Mouse (Mus musculus) liver, embryonic 15.5 days (tissue): ENCODE data around the gene Eml2. TPM values are rescaled to one million over a fixed set of nuclear protein-coding genes. Genes with fewer than 3 reads are reported as not detected.

Source experiments
- ATAC-seq: fragments of 200-750 bp; cut with Nextera tagmentation; 2 replicates; pipeline ENCODE4 v1.8.0; 2017; ENCODE audit warnings: moderate number of reproducible peaks, mild to moderate bottlenecking, moderate library complexity; ENCODE audit not compliant: insufficient read depth
- H3K27ac ChIP-seq: fragments of 300-500 bp; sonication (generic); replicated peaks from 2 replicates; pipeline ENCODE4 v1.5.1; 2015; ENCODE audit warnings: mild to moderate bottlenecking, inconsistent platforms
- H3K27me3 ChIP-seq: fragments of 300-500 bp; sonication (generic); 2 replicates; pipeline ENCODE4 v1.6.1; 2015; ENCODE audit warnings: mild to moderate bottlenecking, inconsistent platforms
- H3K36me3 ChIP-seq: fragments of 300-500 bp; sonication (generic); replicated peaks from 2 replicates; pipeline ENCODE4 v1.6.1; 2015; ENCODE audit warnings: moderate library complexity, mild to moderate bottlenecking, inconsistent platforms
- H3K4me1 ChIP-seq: fragments of 300-500 bp; sonication (generic); replicated peaks from 2 replicates; pipeline ENCODE4 v1.6.1; 2015; ENCODE audit warnings: inconsistent platforms
- H3K4me2 ChIP-seq: fragments of 300-500 bp; sonication (generic); 2 replicates; pipeline ENCODE4 v1.6.1; 2015; ENCODE audit warnings: moderate library complexity, mild to moderate bottlenecking, inconsistent platforms
- H3K4me3 ChIP-seq: fragments of 300-500 bp; sonication (generic); replicated peaks from 2 replicates; pipeline ENCODE4 v1.5.1; 2015; ENCODE audit warnings: mild to moderate bottlenecking, inconsistent platforms
- H3K9ac ChIP-seq: fragments of 300-500 bp; sonication (generic); 2 replicates; pipeline ENCODE4 v1.6.1; 2015; ENCODE audit warnings: moderate library complexity, mild to moderate bottlenecking, inconsistent platforms
- H3K9me3 ChIP-seq: fragments of 300-500 bp; sonication (generic); replicated peaks from 2 replicates; pipeline ENCODE4 v1.6.1; 2016; ENCODE audit warnings: inconsistent platforms
- WGBS: fragments of 180-500 bp; shearing (Covaris S2); methylation state at CpG from one replicate; pipeline ENCODE4 v1.1.7; 2015; ENCODE audit warnings: mixed read lengths; ENCODE audit not compliant: insufficient replicate concordance; 5-methylcytosine and 5-hydroxymethylcytosine counted together
- polyA plus RNA-seq: library from polyadenylated mRNA; unstranded; fragments of >200 nt; fragmentation: Nextera tagmentation; extraction: Ambion mirVana; gene quantifications from 2 replicates; pipeline ENCODE4 v1.2.1, GENCODE M21; 2015

The Eml2 gene
- polyA plus RNA-seq: 3.9 and 4.2 TPM in 2 replicates

DNA sequence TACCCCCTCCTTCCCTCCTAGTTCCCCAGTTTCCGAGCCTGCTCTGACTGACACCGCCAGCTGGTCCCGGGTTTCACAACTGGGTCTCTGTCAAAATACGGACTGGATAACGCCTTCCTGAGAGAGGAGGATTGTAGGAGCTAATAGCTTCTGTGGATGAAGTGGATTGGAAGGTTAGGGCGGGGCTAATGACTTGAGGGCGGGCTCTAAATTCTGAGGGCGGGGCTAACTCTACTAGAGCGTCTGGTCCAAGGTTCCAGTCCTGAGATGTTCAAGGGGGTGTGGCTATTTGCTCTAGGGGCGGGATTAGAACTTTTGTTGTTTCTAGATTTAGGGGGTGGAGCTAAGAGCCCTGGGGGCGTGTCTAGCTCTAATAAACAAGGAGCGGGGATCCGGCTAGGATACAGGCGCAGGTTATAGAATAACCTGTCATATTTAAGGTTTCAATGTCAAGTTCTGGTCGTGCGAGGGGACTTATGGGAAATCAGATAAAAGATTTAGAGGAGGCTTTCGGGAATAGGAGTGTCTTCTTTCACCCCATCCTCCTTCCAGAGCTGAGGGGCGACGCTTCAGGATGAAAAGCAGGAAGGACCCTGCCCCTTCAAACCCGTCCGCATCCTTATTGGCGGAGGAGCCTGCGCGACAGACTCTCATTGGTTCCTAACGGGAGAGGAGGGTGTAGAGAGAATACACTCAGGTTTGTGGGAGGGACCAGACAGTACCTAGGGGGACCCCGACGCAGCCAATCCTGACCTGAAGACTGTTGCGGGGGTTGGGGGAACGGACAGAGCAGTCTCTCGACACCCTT is at the start of gene Eml2:
TSS of gene Eml2 (plus strand) at position 714 of the 808 bp plus-strand sequence.
- Histone ChIP-seq H3K9me3 (0 out of 2 replicates have a peak, but pooled peaks cover 4% of the 10 kb centered on the region), H3K27ac (no peak within 1 kb of the TSS), H3K27me3 (peaks cover 94% of the 10 kb centered on the region), H3K4me3 (no peak within 1 kb of the TSS; the same call in 1 of the 2 replicates), H3K4me2 (0 out of 2 replicates have a peak within 1 kb of the TSS, but pooled peaks have one; percentile 4), H3K36me3 (no peaks in the 10 kb centered on the region), H3K9ac (no peak within 1 kb of the TSS), H3K4me1 (peaks cover 56% of the 10 kb centered on the region)
- no peak for ATAC-seq
- WGBS: 4% methylated on average over 30 of the region's 30 CpGs

GRCm38 (mm10) chr7:19127744-19128143 is 48.5 kb upstream of the Eml2 start:
- WGBS: 81% methylated on average over 5 of the region's 5 CpGs
- no peak for ATAC-seq
- H3K36me3 ChIP-seq: 0 out of 2 replicates have a peak, but pooled peaks cover 3% of the 10 kb centered on the region
- peaks cover 16% of the 10 kb centered on the region for H3K4me1 ChIP-seq
- H3K4me2 ChIP-seq: no peak overlapping the region
- H3K27ac ChIP-seq: no peak overlapping the region
- no peaks in the 10 kb centered on the region for H3K27me3 ChIP-seq
- no peak overlapping the region for H3K9ac ChIP-seq
- H3K9me3 ChIP-seq: no peaks in the 10 kb centered on the region
- no peak overlapping the region for H3K4me3 ChIP-seq

DNA sequence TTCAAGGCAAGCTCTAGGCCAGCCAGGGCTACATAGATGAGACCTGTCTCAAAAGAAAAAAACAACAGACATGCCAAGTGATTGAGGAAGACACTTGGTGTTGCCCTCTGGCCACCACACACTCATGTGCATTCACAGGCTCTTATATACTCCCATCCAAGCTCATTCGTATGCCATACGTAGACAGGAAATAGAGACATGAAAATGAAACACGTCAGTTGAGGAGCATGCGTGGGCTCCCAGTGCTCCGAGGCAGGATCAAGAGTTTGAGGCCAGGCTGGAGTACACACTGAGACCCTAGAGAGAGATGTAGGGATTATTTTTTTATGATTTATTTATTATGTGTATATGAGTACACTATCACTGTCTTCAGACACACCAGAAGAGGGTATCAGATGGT is 46.8 kb upstream of the Eml2 start:
- Histone ChIP-seq H3K27ac (no peak overlapping the region), H3K4me2 (no peak overlapping the region), H3K36me3 (peaks cover 8% of the 10 kb centered on the region; the same call in 1 of the 2 replicates), H3K9me3 (no peaks in the 10 kb centered on the region), H3K9ac (no peak overlapping the region), H3K27me3 (no peaks in the 10 kb centered on the region), H3K4me3 (no peak overlapping the region), H3K4me1 (peaks cover 16% of the 10 kb centered on the region)
- 83% methylated on average over 5 of the region's 5 CpGs for WGBS
- no peak for ATAC-seq

- Histone ChIP-seq H3K4me3 (no peak overlapping the region), H3K4me1 (peaks cover 16% of the 10 kb centered on the region), H3K27ac (peak overlapping the region; percentile 51; the same call in 1 of the 2 replicates), H3K9me3 (no peaks in the 10 kb centered on the region), H3K9ac (no peak overlapping the region), H3K4me2 (peak overlapping the region; percentile 78), H3K36me3 (peaks cover 19% of the 10 kb centered on the region), H3K27me3 (no peaks in the 10 kb centered on the region)
- 36% methylated on average over 4 of the region's 4 CpGs for WGBS
- no peak for ATAC-seq
Measured at GRCm38 (mm10) chr7:19130657-19131056, 45.6 kb upstream of the Eml2 start.

DNA sequence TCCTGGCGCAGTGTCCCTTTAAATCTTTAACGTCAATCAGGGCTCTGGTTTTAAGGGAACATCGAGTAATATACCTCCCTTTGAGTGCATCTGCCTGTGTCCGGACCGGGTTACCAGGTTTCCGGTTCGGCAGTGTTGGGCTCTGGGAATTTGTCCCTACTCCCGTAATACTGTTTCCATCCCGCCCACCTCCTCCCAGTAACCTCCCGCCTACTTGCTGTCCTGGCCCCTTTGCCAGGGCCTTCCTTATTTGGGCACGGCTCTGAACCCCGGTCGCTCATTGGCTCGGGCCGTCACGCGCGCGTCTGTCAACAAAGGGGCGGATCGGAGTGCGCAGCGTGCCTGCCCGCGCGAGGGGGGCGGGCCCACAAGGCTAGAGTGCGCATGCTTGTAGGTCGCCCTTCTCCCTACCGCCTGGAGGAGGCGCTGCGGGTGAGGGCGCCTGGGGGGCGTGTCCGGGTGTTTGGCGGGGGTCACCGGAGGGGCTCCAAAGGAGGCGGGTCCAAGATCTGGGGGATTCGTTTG is 44.8 kb upstream of the Eml2 start:
- H3K9ac ChIP-seq: peak overlapping the region; percentile 17

DNA sequence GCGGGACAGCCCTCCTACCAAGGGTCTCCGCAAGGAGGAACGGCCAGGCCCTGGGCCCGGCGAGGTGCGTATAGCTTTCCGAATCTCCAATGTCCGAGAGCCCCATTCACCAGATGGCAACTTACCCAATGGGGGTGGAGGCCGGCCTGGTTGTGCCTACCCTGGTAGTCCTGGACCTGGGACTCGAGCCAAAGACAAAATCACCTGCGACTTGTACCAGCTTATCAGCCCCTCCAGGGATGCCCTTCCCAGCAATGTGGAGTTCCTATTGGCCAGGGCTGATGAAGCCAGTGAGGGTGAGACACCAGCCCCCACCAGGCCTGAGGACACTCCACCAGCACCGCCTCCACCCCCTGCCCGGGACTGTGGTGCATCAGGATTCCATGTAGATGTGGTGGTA is 40.1 kb upstream of the Eml2 start:
- Histone ChIP-seq H3K36me3 (peaks cover 58% of the 10 kb centered on the region), H3K27me3 (no peaks in the 10 kb centered on the region), H3K4me2 (no peak overlapping the region), H3K9ac (no peak overlapping the region), H3K27ac (no peak overlapping the region), H3K4me3 (no peak overlapping the region), H3K9me3 (no peaks in the 10 kb centered on the region), H3K4me1 (peaks cover 9% of the 10 kb centered on the region)
- no peak for ATAC-seq
- 87% methylated on average over 13 of the region's 13 CpGs for WGBS

More for the DNA sequence above, 44.8 kb upstream of the Eml2 start:
- Histone ChIP-seq H3K4me2 (peak overlapping the region; percentile 78), H3K4me1 (peaks cover 16% of the 10 kb centered on the region), H3K9me3 (no peaks in the 10 kb centered on the region), H3K27ac (peak overlapping the region; percentile 51), H3K36me3 (peaks cover 26% of the 10 kb centered on the region), H3K27me3 (no peaks in the 10 kb centered on the region), H3K4me3 (peak overlapping the region; percentile 52)
- under 1% methylated on average over 39 of the region's 39 CpGs for WGBS
- peak; percentile 96 for ATAC-seq

- H3K4me1 ChIP-seq: peaks cover 3% of the 10 kb centered on the region
- no peak for ATAC-seq
Measured at GRCm38 (mm10) chr7:19136673-19137334, 39.4 kb upstream of the Eml2 start.

DNA sequence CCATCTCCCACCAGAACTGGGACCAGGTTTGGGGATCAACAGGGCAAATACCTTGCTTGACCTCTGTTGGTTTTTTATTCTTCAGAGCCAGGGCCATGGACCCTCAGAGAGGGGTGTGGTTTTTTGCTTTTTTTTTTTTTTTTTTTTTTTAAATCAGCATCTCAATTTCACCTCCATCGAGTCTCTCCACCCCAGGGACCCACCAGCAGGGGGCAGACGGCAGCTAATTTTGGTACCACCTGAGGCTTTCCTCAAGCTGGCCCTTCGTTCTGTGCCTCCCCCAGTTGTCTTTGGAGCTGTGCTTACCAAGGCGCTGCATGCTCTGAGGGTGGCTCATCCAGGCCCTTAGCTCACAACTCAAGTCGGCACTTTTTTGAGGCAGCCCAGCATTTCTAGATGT is 38.8 kb upstream of the Eml2 start:
- Histone ChIP-seq H3K9me3 (no peaks in the 10 kb centered on the region), H3K4me2 (no peak overlapping the region), H3K36me3 (peaks cover 58% of the 10 kb centered on the region), H3K27me3 (no peaks in the 10 kb centered on the region), H3K27ac (no peak overlapping the region), H3K4me3 (no peak overlapping the region), H3K4me1 (no peaks in the 10 kb centered on the region), H3K9ac (no peak overlapping the region)
- WGBS: 53% methylated on average over 5 of the region's 5 CpGs
- no peak for ATAC-seq

More at GRCm38 (mm10) chr7:19136673-19137334, 39.4 kb upstream of the Eml2 start:
- Histone ChIP-seq H3K4me3 (no peak overlapping the region), H3K27ac (no peak overlapping the region), H3K9me3 (no peaks in the 10 kb centered on the region), H3K9ac (no peak overlapping the region), H3K4me2 (no peak overlapping the region), H3K36me3 (peaks cover 58% of the 10 kb centered on the region), H3K27me3 (no peaks in the 10 kb centered on the region)
- 86% methylated on average over 38 of the region's 38 CpGs for WGBS

- Histone ChIP-seq H3K27me3 (0 out of 2 replicates have a peak, but pooled peaks cover 9% of the 10 kb centered on the region), H3K36me3 (peaks cover 6% of the 10 kb centered on the region), H3K9ac (no peak overlapping the region), H3K9me3 (no peaks in the 10 kb centered on the region), H3K4me2 (no peak overlapping the region), H3K27ac (no peak overlapping the region), H3K4me1 (peaks cover 30% of the 10 kb centered on the region), H3K4me3 (no peak overlapping the region)
- ATAC-seq: no peak
- 79% methylated on average over 10 of the region's 10 CpGs for WGBS
Measured at GRCm38 (mm10) chr7:19146793-19147192, 29.4 kb upstream of the Eml2 start.

- peaks cover 13% of the 10 kb centered on the region for H3K36me3 ChIP-seq
- H3K4me2 ChIP-seq: peak overlapping the region; percentile 97; the same call in 1 of the 2 replicates
- WGBS: 30% methylated on average over 6 of the region's 6 CpGs
- H3K4me3 ChIP-seq: peak overlapping the region; percentile 64; the same call in 1 of the 2 replicates
- H3K4me1 ChIP-seq: peaks cover 30% of the 10 kb centered on the region
- no peak overlapping the region for H3K27ac ChIP-seq
- no peak overlapping the region for H3K9ac ChIP-seq
- H3K9me3 ChIP-seq: no peaks in the 10 kb centered on the region
- no peak for ATAC-seq
- 0 out of 2 replicates have a peak, but pooled peaks cover 9% of the 10 kb centered on the region for H3K27me3 ChIP-seq
Measured at GRCm38 (mm10) chr7:19147497-19148045, 28.6 kb upstream of the Eml2 start.
